Mouse (Mus musculus) CD4-positive helper T cell, adult 2 months (primary cell): ENCODE results near the gene Fhad1.
A peak's percentile ranks its signal among the peaks of the same experiment; 100 is the strongest.

Experiments
- DNase-seq: peaks from one replicate; pipeline ENCODE4 v3.0.0-alpha.2; 2012; ENCODE audit warnings: low read depth, missing footprints, low spot score

The Fhad1 gene

GRCm38 (mm10) chr4:141886385-141886968, 128.4 kb downstream of the Fhad1 start:
- DNase-seq = no peak

- no peak for DNase-seq
Observed at GRCm38 (mm10) chr4:141885451-141885850, 129.4 kb downstream of the Fhad1 start.

- DNase-seq = no peak
Observed at GRCm38 (mm10) chr4:141882858-141883257, 132.0 kb downstream of the Fhad1 start.

GRCm38 (mm10) chr4:141881950-141882349, 132.9 kb downstream of the Fhad1 start:
- DNase-seq = no peak

DNA sequence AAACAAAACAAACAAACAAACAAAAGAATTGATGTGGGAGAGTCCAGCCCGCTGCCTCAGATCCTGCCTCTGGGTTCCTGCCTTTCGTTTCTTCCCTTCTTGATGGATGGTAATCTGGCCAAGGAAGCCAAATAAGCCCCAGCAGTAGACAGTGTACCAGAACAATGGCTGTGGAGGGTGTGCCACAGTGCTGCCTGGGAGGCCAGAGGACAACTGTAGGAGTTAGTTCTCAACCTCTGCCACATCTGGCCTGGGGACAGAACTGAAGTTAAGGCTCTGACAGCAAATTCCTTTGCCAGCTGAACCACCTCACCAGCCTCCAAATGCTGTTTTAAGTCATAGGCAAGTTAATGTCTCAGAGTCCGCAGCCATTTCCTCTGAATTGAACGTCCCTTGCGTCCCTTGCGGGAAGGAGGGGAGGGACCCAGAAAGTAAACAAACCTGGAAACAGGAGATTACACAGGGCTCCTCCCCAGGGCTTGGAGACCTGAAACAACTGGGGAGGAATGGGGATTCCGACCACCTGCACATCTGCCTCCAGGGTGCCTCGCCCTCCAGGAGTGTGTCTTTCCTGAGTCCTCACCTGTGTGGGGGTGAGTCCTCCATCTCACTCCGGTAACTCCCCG, 133.5 kb downstream of the Fhad1 start:
- no peak for DNase-seq

DNA sequence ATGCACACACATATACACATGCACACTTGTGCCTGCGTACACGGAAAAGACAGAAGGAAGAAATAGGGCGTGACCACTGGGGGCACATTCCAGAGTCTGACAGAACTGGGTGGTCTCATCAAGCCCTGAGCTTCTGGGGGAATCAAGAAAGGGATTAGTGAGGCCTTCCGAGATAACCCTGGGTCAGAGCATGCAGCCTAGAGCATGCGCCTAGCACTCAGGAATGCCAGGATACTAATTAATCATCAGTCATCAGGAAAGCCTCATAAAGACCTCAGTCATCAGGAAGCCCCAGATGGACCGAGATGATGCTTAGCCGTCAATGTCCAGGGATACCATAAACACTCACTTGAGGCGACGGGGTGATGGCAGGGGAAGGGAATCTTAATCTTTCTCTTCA, 135.0 kb downstream of the Fhad1 start:
- DNase-seq = no peak

- no peak for DNase-seq
Observed at GRCm38 (mm10) chr4:141879074-141879473, 135.8 kb downstream of the Fhad1 start.

GRCm38 (mm10) chr4:141878621-141879020, 136.3 kb downstream of the Fhad1 start:
- DNase-seq = no peak

DNA sequence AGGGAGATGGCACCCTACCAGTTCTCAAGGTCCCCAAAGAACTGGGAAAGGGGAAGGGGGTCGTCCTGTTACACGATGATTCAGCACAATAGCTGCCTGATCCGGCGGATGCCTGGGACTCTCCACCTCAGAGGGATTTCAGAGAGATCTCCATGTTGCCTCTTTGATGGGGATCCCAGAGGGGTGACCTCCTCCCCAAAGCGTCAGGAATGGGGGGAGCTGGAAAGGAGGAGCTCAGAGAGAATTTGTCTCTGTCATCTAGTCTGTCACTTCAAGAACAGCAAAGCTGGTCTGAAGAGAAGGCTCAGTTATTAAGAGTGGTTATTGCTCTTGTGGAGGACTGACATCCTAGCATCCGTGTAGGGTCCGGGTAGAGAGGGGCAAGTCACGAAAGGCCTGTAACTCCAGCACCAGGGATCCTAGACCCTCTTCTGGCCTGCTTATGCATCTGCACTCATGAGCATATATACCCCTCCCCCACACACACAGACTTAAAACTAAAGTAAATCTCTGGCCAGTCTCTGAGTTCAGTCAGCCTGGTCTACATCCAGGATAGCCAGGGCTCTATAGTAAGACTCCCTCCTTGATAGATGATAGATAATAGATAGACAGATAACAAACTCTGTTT, 139.3 kb downstream of the Fhad1 start:
- no peak for DNase-seq

GRCm38 (mm10) chr4:141874601-141875460, 140.1 kb downstream of the Fhad1 start, which contains the start of gene Efhd2:
Efhd2 (minus strand) TSS chr4:141874920.
- DNase-seq = peak; percentile 84

DNA sequence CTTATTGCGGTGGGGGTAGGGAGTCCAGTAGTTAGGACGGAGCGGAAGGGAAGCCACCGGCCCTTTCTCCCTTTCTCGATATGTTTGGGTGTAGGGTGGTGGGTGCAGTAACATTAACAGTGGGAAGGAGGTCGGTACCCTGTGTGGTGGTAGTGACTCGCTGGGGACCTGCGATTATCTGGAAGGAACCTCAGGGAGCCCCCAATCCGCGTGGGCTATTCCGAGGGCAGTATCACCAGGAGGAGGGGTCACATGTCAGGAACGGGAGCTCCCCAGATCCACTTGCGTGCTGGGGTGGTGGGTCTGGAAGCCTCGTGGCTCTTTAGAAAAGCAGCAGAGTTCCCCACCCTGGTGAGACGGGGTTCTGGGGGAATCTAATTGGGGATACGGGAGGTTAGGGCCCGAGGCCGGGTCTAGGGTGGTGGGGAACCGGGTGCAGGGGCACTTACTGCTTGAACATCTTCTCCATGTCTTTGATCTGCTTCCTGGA, 140.7 kb downstream of the Fhad1 start:
- no peak for DNase-seq

DNA sequence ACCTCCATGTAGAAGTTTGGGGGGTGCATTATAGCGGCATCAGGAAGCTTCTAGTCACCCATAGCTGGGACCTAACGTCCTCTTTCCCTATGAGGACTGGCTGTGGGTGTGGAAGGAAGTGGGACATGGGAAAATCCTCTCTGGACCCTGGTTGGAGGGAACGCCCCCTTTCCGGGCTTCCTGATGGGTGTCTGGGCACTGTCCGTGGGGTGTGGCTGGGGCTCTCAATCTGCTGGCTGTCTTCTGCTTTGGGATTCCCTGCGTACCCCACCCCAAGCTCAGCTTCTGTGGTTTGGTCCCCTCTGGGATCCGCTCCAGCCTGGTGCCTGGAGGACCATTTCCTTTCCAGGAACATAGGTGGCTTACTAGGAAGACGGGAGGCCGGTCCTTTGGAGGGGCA, 141.9 kb downstream of the Fhad1 start:
- DNase-seq = no peak

DNA sequence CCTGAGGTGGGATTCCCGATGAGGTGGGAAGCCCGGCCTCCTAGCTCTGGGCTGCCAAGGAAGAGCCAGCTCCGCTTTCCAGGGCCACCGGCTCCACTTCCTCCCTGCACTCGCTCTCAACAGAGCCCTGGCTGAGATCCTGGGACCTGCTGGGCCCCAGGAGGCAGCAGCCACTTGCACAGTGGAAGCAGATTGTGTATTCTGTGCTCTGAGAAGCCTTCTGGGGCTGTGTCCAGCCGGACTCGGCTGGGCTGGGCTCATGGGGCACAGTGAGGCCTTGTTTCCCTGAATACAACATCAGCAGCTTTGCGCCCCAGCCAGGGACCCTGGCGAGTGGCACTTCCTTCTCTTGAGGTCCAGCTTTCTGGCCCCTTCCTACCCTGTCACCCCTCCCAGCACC, 143.0 kb downstream of the Fhad1 start:
- no peak for DNase-seq

DNA sequence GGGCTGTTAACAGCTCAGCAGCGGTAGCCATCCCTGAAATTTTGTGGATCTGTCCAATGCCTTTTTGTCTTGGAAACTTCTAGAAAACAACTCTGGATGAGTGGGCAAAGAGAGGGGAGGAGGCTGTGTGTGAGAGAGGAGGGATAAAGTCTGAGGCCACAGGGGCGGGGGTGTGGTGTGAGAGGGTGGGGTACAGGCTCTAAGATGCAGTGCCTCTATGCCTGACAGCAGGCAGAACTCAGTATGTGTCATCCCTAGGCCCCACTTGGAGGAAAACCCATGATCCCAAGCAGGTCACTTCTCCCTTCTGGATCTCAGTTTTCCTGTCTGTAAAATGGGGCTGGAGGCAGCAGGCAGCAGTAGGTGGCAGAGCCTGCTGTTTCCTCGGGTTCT, 143.6 kb downstream of the Fhad1 start:
- DNase-seq = no peak

DNA sequence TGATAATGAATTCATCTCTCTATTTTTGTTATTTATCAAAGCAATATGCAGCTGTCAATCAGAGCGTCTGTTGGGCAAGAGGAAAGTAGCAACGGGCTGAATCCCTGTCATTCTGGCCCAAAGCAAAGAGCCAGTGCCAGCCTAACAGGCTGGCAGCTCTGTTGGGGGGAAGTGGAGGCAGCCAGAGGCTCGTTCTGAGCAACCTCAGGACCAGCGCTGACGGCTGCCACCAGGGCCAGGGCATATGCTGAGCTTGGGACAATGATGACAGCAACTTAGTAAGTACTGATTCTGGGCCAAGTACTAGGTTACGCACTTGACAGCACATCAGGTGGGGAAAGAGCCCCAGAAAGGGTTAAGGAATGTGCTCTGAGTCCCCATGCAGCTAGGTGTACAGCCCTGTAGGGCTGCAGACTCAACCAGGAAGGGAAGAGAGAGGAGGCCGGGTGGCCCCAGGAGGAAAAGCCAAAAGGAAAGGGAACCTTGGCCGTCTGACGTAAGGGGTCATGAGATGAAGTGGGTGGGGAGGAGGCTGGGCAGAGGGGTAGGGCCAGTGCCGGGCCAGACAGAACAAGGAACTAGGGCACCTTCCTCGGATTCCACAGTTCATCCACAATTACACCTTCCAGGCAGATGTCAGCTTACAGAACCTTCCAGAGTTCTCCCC, 144.1 kb downstream of the Fhad1 start:
- DNase-seq = no peak

GRCm38 (mm10) chr4:141869436-141870215, 145.3 kb downstream of the Fhad1 start:
- no peak for DNase-seq

GRCm38 (mm10) chr4:141868051-141868450, 146.8 kb downstream of the Fhad1 start:
- no peak for DNase-seq

- no peak for DNase-seq
Observed at GRCm38 (mm10) chr4:141867498-141867897, 147.4 kb downstream of the Fhad1 start.

DNA sequence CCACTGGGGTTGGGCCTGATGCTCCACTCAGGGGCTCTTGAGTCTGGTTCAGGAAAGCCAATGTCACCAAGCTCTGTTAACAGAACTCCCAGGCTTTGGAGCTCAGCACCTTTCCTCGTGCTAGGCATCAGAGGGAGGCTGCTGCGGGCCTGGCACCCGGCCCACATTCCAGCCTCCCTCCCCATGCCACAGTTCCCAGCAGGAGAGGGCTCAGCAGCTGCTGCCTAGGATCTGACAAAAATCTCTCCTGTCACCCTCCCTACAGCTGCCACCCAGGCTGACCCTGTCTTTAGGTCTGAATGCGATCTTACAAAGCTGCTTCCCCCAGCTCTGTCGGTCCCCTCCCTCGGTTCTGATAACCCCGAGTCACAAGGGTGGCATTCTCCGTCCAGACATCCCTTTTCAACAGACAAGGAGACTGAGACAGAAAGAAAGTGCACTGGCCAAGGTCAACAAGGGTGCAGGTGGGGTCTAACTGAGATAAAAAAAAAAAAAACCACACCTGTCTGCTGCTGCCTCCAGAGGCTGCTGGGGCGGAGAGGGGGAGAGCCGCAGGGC, 147.9 kb downstream of the Fhad1 start:
- no peak for DNase-seq

GRCm38 (mm10) chr4:141865600-141865999, 149.3 kb downstream of the Fhad1 start:
- no peak for DNase-seq
